Mouse (Mus musculus) kidney, postnatal 4 days (tissue): Measurements from ENCODE around the gene AI182371.

Experiments used
- DNase-seq, 2 experiments: peaks; one replicate each; pipeline ENCODE4 v3.0.0; 2021; ENCODE audit warnings: mixed read lengths in 2 of 2

Gene AI182371

DNA sequence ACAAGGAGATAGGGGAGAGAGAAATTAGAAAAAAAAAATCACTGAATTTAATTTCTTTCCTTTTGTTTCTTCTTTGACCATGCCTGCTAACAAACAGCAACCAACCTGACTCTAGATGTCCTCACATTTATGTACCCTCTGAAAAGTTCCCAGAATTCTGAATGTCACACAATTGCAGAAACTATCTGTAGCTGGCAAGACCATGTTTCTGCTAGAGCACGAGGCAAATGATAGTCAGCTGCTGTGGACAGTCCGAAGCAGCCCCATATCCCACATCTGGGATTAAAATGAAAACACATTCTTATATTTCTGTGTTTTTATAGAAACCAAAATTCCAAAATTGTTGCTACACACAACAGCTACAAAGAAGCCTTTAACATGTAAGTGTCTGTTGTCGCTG lies at the start of gene AI182371:
Gene AI182371 (minus strand): TSS at position 101 of the 400 bp plus-strand sequence.
- DNase-seq, result no peak

DNA sequence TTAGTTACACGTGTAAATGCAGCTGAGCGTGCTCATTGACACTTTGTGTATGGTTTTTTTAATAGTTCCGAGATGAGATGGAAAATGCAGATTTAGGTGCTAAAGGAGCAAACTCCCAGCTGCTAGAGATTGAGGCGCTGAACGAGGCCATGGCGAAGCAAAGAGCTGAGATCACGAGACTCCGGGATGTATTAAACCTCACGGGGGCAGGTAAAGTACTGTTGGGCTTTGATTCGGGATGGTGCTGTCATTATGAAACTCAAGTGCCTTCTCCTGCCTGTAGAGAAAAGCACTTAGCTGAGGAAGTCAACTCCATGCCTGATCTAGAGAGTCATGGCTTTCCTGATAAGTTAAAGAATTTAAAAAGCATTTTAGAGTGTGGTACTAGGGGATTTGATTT lies 47.5 kb upstream of the AI182371 start:
- DNase-seq, result no peak

DNA sequence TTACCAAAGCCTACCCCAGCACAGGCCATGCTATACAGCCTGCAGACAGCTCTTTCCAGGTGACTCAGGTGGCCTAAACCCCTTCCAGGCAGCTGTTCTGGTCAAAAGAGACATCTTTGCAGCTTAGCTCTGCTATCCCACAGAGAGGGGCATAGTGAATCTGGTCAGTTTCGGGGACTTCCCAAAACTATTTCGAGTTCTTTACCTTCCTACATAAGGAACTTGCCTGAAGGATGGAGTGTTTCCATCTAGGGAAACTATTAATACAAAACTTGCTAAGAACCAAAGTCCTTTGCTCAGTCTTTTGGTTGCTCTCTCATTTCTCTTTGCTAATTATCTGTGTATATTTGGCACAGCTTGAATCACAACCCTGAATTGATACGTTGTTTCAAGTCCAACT lies 40.3 kb upstream of the AI182371 start:
- DNase-seq, result no peak

DNA sequence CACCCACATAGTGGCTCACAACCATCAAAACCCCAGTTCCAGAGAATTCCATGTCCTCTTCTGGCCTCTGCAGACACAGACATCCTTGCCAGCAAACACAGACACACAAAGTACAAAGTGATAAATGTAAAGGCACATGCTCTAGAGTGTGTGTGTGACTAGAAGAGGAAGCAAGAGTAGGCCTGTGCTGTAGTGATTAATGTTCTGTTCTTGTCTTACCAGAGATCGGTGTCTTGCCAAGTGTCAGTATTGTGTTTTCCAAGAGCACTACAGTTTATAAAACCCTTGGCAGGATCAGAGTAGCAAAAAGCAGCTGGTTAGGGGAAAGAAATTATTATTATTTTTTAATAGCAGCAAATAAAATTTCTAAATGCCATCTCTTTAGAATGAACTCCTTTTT lies 37.2 kb upstream of the AI182371 start:
- no peak for DNase-seq

- no peak for DNase-seq
These were observed 32.5 kb upstream of the AI182371 start for GRCm38 (mm10) chr2:35133891-35134290.

DNA sequence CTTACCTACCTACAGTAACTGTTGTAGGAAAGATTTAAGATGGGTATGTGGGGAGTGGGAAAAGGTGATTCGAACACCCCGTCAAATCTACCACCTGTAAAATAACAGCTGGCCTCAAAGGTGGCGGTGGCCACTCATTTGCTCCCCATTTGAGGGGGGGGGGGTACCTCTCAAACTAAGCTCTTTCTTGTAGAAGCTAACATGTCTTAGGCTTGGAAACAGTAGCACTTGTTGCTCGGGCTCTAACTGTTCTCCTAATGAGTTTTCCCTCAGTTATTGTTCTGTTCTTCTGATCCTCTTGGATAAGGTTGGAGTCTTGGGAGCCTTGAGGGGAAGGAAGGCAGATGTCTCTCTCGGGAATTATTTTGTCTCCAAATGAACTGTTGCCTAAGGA lies 31.3 kb upstream of the AI182371 start:
- no peak for DNase-seq

DNA sequence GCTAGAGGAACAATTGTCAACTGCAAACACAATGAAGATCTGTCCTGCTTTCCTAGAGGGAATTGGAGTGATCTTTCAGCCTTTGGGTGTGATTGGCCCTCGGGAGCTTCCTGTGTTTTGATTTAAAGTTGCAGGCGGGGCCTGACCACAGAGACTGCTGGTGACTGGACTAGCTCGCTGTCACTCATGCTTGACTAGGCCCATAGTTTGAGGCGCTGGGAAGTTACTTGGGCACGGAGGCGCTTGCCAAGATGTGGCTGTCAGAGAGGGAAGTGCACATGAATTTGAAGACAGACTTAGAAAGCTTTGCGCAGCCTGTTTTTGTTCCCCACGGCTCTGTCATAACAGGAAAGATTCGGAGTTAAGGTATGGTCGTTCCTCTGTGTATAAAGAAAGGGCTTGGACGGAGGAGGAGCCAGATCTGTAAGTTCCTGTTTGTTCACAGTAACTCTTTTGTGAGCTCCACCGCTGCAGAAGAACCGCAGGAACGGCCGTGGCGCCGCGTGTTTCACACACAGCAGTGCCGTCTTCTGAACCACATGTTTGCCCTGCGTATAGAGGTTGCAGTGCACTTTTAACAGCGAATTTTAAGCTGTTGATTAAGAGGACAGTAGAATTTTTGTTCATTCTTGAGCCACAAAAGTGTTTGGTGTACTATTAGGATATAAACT lies 30.8 kb upstream of the AI182371 start:
- peak; percentile 98 to 99 for DNase-seq

GRCm38 (mm10) chr2:35131491-35131890 lies 30.1 kb upstream of the AI182371 start:
- no peak for DNase-seq

DNA sequence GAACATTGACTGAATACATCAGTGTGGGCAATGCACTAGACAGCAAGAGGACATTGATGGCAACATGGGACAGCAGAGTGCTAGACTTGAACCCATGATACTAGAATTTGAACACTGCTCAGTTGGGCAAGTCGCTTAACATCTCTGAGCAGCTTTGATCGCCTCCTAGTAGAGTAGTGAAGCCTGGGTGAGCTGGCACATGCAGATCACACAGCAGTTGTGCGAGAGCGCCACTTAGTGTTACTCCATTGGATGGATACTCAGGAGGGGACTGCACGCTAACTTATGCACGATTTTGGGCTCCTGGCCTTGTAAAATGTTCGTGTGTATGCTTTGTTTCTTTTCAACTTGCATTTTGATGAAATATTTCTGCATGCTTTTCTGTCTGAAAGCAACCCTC lies 23.4 kb upstream of the AI182371 start:
- DNase-seq, result peak; percentile 8 to 22

DNA sequence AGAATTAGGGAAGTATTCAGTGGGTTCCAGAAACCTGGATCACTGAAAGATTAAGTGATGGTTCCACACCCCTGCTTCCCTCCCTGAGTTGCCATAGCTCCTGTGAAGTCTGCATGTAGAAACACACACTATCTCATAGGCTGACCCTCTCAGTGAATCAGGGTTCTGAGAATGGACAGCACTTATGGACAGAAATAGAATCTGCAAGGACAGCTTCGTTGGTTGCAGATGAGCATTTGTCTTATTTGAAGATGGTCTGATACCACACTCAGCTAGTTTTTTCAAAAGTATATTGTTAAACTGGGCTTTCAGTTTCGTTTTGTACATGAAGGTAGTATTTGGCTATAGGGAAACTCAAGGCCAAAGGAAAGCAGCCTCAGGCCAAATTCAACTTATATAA lies 9.2 kb upstream of the AI182371 start:
- no peak for DNase-seq

- no peak for DNase-seq
These were observed 8.6 kb upstream of the AI182371 start for GRCm38 (mm10) chr2:35109924-35110304.

GRCm38 (mm10) chr2:35109141-35109923 lies 8.0 kb upstream of the AI182371 start, which contains the start of gene Cntrl:
Cntrl (plus strand) TSS chr2:35109492.
- peak; percentile 97 to 98 for DNase-seq

DNA sequence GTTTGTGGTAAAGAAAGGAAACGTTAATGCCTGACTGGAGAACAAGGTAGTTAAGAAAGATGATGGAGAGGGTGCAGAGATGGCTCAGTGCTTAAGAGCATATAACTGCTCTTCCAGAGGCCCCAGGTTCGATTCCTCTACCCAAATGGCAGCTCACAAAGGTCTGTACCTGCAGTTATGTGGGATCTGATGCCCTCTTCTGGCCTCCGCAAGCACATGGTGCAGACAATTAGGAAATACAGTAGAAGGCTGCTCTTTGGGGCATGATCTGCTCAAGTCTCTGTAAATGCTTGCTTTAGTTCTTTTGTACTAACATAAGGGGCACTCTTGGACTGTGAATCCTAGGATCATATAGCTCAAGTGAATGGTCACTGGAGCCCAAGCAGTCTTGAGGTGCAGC lies 7.4 kb upstream of the AI182371 start:
- DNase-seq, result peak; percentile 43 to 66

DNA sequence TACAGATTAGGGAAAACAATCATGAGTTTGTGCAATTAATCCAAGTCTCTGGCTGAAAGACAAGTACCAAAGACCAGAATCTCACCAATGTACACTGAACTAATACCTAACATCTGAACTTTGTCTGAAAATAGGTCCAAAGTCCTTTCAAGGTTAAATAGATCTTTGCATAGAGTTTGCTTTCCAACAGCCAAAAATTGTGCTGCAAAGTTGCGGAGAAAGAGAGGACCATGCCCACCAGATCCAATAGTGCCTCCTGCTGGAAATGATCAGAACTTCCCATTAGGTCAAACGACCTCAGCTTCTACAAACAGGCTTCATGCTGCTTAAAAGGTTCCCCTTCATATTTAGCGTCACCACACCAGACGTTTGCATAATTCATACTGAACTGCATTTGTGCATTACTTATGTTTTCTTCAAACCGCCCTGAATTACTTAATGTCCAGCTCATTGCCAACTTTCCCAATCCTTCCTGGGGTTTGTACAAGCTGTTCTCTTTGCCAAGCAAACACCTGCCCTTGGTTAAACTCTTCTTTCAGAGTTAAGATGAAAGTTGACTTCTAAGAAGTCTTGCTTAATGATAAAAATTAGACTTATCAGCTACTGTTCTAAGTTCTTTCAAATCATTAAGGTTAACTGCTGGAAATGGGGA lies 6.8 kb upstream of the AI182371 start:
- peak; percentile 3 to 31 for DNase-seq

GRCm38 (mm10) chr2:35104843-35105242 lies 3.5 kb upstream of the AI182371 start:
- DNase-seq, result no peak

DNA sequence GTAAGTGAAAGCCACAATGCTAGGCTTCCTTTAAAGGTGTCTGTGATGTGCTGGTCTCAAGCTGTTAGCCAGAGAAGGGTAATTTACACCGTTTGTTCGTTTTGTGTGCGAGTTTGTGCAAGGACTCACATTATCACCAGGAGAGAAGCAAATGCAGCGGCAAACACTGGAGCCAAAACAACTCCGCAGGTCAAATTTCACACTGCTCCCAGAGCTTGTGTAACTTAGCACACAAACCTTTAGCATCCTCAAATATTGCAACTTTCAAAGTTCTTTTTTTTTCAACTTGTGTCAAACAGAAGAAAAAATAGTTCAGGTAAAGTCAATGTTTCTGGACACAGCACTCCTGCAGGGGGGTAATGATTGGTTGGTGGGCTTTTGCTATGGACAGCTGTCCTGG lies 2.2 kb upstream of the AI182371 start:
- DNase-seq, result no peak

DNA sequence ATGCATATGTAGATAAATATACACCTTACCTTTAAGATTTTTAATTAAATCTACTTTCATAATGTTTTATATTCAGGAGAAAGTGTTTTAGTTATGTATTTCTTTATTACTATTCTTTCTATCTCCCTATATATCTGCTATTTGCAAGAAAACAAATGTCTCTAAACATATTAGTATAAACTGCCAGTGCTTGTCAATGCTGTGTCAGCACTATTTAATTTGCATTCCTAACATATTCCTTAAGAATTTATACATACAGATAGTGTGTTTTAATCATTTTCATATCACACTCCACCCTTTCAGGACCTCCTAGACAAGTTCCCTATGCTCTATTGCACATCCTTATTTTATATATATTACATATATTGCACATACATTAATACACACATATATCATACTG lies 1.4 kb upstream of the AI182371 start:
- no peak for DNase-seq

DNA sequence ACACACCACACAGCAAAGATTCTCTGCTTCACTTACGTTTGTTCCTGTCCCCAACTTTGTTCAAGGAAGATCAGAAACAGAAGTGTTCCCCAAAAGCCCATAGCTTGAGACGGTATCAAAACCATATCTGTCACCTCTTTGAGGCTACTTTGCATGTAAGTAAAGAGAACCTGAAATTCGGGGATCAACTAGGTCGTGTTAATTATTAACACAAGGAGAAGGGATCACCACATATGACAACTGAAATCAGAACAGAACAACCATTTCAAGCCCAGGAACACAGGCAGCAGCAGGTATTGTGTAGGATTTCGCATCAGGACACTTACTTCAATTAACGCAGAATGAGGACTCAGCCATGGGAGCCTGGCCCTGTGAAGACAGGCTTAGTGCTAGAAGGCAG lies 814 bp downstream of the AI182371 start:
- DNase-seq, result no peak

GRCm38 (mm10) chr2:35087418-35087817 lies 13.9 kb downstream of the AI182371 start:
- no peak for DNase-seq

- no peak for DNase-seq
These were observed 22.2 kb downstream of the AI182371 start for GRCm38 (mm10) chr2:35079166-35079565.

DNA sequence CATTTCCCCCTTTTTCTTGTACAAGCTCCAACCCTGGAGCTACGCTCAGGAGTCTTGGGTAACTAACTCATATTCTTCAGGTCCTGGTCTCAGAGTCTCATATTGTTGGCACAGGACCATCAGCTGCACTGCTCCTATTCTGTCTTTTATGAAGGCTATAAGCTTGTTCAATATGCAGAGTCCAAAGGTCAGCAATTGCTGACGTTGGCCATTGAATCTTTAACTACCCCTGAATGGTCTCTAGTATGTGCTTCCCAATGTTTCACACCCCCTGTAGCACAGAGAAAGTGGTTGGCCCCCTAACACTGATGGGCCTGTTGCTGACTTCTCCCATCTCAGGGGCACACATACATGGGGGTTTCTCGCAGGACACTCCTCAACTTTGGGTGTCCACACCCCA lies 27.0 kb downstream of the AI182371 start:
- no peak for DNase-seq

DNA sequence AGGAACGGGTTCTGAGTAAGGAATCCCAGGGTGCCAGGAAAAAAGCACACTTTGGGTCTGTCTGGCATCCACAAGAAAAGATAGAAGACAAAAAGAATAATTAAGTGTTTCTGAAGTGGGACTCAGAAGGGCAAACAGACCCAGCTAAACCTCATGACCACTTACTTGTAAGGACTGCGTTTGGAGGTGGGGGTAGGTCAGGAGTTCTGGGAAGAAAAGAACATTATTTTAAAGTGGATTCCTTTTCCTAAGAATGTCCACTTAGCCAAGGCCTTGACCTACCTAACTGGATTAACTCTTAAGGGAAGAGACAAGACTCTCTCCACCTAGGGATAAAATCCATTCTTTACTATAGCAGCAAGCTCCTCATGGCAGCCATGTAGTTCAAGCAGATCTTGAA lies 28.8 kb downstream of the AI182371 start:
- no peak for DNase-seq

DNA sequence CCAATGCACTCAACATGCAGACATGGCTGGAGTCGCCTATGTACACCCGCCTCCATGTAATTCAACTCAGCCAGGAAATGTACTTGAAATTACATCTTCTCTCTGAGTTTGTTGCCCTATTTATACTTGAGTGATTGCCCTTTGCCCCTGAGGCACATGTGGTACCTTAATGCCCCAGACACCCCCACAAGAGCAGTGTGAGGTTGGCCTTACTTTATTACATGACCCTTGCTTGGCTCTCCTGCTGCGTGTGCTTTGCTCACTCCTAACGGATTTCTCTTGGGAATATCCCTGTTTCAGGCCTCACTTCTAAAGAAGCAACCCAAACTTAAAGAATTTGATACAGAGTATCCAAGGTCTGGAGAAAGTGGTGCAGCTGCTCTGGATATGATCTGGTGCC lies 31.1 kb downstream of the AI182371 start:
- DNase-seq, result no peak

- DNase-seq, result no peak
These were observed 32.2 kb downstream of the AI182371 start for GRCm38 (mm10) chr2:35069124-35069523.
